Mouse (Mus musculus): ENCODE data around the gene Col16a1. TPM values are rescaled to one million over a fixed set of nuclear protein-coding genes. Genes with fewer than 3 reads are reported as not detected.

Gene Col16a1
- total RNA-seq, 1 experiment = 4.9 TPM

DNA sequence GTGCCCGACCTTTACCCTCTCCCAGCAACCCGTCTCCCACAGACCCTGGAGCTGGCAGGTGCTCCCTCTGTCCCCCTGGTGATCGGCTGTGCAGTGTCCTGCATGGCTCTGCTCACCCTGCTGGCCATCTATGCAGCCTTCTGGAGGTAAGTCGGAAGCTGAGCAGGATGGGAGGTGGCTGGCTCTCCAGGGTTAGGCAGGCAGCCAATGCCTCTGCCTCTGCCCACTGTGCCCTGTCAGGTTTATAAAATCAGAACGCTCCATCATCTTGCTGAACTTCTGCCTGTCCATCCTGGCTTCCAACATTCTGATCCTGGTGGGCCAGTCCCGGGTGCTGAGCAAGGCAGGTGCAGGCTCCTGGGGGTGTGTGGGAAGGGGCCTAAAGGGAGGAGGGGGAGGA lies 35.4 kb upstream of the Col16a1 start:
- DNase-seq (ENCODE audit: low read depth, low spot score) = no peak
- no peak overlapping the region for H3K9ac ChIP-seq (ENCODE audit: insufficient read depth, low read depth, low read length, poor library complexity, severe bottlenecking)
- H3K27ac ChIP-seq (ENCODE audit: insufficient read depth, low read depth, low read length, poor library complexity, severe bottlenecking) = no peak overlapping the region
- H3K36me3 ChIP-seq (ENCODE audit: control insufficient read depth, insufficient read depth, low read length, poor library complexity, severe bottlenecking) = no peaks in the 10 kb centered on the region; the same call in 1 of the 2 replicates
- in situ Hi-C loops (cut with MboI; ENCODE audit: low sequenced_read_pairs in 2 of 2, unreplicated experiment in 2 of 2) = no loop called here
- no peaks in the 10 kb centered on the region for H3K9me3 ChIP-seq (ENCODE audit: control insufficient read depth, insufficient read depth, low read depth, low read length)
- H3K4me1 ChIP-seq (ENCODE audit: control insufficient read depth in 2 of 2, insufficient read depth in 2 of 2, low read length in 2 of 2, poor library complexity in 1 of 2) = peaks cover 0 to 23% of the 10 kb centered on the region in 2 experiments; a peak in 1 of 4 replicates
- TF ChIP-seq CHD2 (IDR thresholded peaks at IDR 0.05; ENCODE audit: low read depth, low read length) (no peak), ZNF384 (IDR thresholded peaks at IDR 0.05; ENCODE audit: low read depth, low read length) (no peak), ZC3H11A (IDR thresholded peaks at IDR 0.05; ENCODE audit: borderline replicate concordance, low read depth, low read length) (no peak), HCFC1 (IDR thresholded peaks at IDR 0.05; ENCODE audit: borderline replicate concordance, insufficient read depth, low read length) (no peak), MAFK (IDR thresholded peaks at IDR 0.05; ENCODE audit: insufficient read depth, low read depth, low read length) (no peak)
- H3K4me3 ChIP-seq (ENCODE audit: insufficient read depth in 1 of 2, low read depth in 1 of 2, low read length in 2 of 2, poor library complexity in 1 of 2, severe bottlenecking in 1 of 2) = no peak overlapping the region

DNA sequence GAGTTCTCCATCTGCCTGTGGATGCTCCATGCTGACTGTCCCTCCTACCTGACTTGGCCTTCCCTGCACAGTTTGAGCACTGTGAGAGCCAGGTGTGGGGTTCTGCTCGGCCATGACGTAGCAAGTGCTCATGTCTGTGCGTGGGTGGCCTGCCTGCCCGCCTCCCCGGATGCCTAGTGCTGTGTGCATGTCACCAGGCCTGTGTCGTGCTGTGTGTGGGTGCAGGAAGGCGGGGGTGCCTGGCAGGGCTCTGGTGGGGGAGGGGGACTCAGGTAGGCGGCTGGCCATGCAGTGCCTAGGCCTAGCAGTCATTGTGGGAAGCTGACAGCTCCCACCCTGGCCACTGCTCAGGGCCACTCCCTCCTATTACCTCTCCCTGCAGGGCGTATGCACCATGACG lies 34.5 kb upstream of the Col16a1 start:
- no peak overlapping the region for H3K27ac ChIP-seq (ENCODE audit: insufficient read depth, low read depth, low read length, poor library complexity, severe bottlenecking)
- no peaks in the 10 kb centered on the region for H3K9me3 ChIP-seq (ENCODE audit: control insufficient read depth, insufficient read depth, low read depth, low read length)
- in situ Hi-C loops (cut with MboI; ENCODE audit: low sequenced_read_pairs in 2 of 2, unreplicated experiment in 2 of 2) = no loop called here
- no peaks in the 10 kb centered on the region; the same call in 1 of the 2 replicates for H3K36me3 ChIP-seq (ENCODE audit: control insufficient read depth, insufficient read depth, low read length, poor library complexity, severe bottlenecking)
- peak overlapping the region in 1 of 2 experiments; percentile 5; a peak in 1 of 4 replicates for H3K4me3 ChIP-seq (ENCODE audit: insufficient read depth in 1 of 2, low read depth in 1 of 2, low read length in 2 of 2, poor library complexity in 1 of 2, severe bottlenecking in 1 of 2)
- H3K4me1 ChIP-seq (ENCODE audit: control insufficient read depth in 2 of 2, insufficient read depth in 2 of 2, low read length in 2 of 2, poor library complexity in 1 of 2) = peaks cover 0 to 15% of the 10 kb centered on the region in 2 experiments; a peak in 1 of 4 replicates
- TF ChIP-seq CHD2 (IDR thresholded peaks at IDR 0.05; ENCODE audit: low read depth, low read length) (no peak), ZNF384 (IDR thresholded peaks at IDR 0.05; ENCODE audit: low read depth, low read length) (no peak), HCFC1 (IDR thresholded peaks at IDR 0.05; ENCODE audit: borderline replicate concordance, insufficient read depth, low read length) (no peak), MAFK (IDR thresholded peaks at IDR 0.05; ENCODE audit: insufficient read depth, low read depth, low read length) (no peak), ZC3H11A (IDR thresholded peaks at IDR 0.05; ENCODE audit: borderline replicate concordance, low read depth, low read length) (no peak)
- H3K9ac ChIP-seq (ENCODE audit: insufficient read depth, low read depth, low read length, poor library complexity, severe bottlenecking) = no peak overlapping the region
- no peak for DNase-seq (ENCODE audit: low read depth, low spot score)

DNA sequence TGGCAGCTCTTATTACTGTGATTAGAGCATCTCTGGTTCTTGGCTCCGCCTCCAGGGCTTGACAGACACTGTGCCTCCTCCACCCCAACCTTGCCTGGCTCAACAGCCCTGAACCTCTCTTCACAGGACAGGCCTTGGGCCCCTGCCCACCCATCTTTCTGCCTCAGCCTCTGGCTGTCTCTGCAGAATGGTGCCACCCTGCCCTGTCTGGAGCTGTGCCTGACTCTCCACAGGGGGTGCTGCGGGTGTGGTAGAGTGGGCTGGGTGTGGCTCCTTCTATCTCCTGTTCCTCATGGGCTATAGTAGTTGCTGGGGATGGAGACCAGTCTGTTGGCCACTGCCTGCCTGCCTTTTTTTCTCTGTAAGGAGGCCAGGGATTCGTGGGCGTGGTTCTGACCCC lies 31.6 kb upstream of the Col16a1 start:
- no peak for TF ChIP-seq CHD2 (IDR thresholded peaks at IDR 0.05; ENCODE audit: low read depth, low read length)
- TF ChIP-seq ZC3H11A (IDR thresholded peaks at IDR 0.05; ENCODE audit: borderline replicate concordance, low read depth, low read length) = no peak
- no peak for TF ChIP-seq ZNF384 (IDR thresholded peaks at IDR 0.05; ENCODE audit: low read depth, low read length)
- TF ChIP-seq HCFC1 (IDR thresholded peaks at IDR 0.05; ENCODE audit: borderline replicate concordance, insufficient read depth, low read length) = no peak
- TF ChIP-seq MAFK (IDR thresholded peaks at IDR 0.05; ENCODE audit: insufficient read depth, low read depth, low read length) = no peak
- Histone ChIP-seq H3K9ac (ENCODE audit: insufficient read depth, low read depth, low read length, poor library complexity, severe bottlenecking) (no peak overlapping the region), H3K36me3 (ENCODE audit: control insufficient read depth, insufficient read depth, low read length, poor library complexity, severe bottlenecking) (peaks cover 1% of the 10 kb centered on the region; the same call in 1 of the 2 replicates), H3K4me3 (ENCODE audit: insufficient read depth in 1 of 2, low read depth in 1 of 2, low read length in 2 of 2, poor library complexity in 1 of 2, severe bottlenecking in 1 of 2) (no peak overlapping the region), H3K9me3 (ENCODE audit: control insufficient read depth, insufficient read depth, low read depth, low read length) (no peaks in the 10 kb centered on the region), H3K27ac (ENCODE audit: insufficient read depth, low read depth, low read length, poor library complexity, severe bottlenecking) (no peak overlapping the region), H3K4me1 (ENCODE audit: control insufficient read depth in 2 of 2, insufficient read depth in 2 of 2, low read length in 2 of 2, poor library complexity in 1 of 2) (peaks cover 0 to 14% of the 10 kb centered on the region in 2 experiments; a peak in 1 of 4 replicates)
- in situ Hi-C loops (cut with MboI; ENCODE audit: low sequenced_read_pairs in 2 of 2, unreplicated experiment in 2 of 2) = no loop called here
- DNase-seq (ENCODE audit: low read depth, low spot score) = no peak

DNA sequence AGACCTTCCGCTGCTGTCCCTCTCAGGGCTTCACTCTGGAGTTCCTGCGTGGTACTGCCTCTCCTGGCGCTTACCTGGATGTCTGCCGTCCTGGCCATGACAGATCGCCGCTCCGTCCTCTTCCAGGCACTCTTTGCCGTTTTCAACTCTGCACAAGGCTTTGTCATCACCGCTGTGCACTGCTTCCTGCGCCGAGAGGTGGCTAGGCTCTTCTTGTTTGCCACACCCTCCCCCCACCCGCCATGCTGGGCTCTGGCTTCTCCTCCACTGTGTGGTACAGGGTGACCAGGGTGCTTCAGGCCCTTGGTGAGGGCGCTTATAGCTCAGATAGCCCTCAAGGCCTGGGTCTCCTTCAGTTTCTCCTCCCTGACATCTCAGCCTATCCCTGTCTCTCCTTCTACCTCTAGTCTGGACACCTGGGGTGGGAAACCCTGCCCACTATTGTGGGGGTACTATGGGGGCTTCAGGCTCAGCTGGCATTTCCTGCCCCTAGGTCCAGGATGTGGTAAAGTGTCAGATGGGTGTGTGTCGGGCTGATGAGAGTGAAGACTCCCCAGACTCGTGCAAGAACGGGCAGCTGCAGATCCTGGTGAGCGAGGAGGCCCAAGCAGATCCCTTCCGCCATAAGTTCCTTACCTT lies 30.5 kb upstream of the Col16a1 start:
- TF ChIP-seq ZC3H11A (IDR thresholded peaks at IDR 0.05; ENCODE audit: borderline replicate concordance, low read depth, low read length) = no peak
- TF ChIP-seq ZNF384 (IDR thresholded peaks at IDR 0.05; ENCODE audit: low read depth, low read length) = no peak
- no peak for TF ChIP-seq CHD2 (IDR thresholded peaks at IDR 0.05; ENCODE audit: low read depth, low read length)
- TF ChIP-seq HCFC1 (IDR thresholded peaks at IDR 0.05; ENCODE audit: borderline replicate concordance, insufficient read depth, low read length) = no peak
- TF ChIP-seq MAFK (IDR thresholded peaks at IDR 0.05; ENCODE audit: insufficient read depth, low read depth, low read length) = no peak
- no peak for DNase-seq (ENCODE audit: low read depth, low spot score)
- Histone ChIP-seq H3K9me3 (ENCODE audit: control insufficient read depth, insufficient read depth, low read depth, low read length) (no peaks in the 10 kb centered on the region), H3K4me1 (ENCODE audit: control insufficient read depth in 2 of 2, insufficient read depth in 2 of 2, low read length in 2 of 2, poor library complexity in 1 of 2) (peaks cover 0 to 14% of the 10 kb centered on the region in 2 experiments; a peak in 1 of 4 replicates), H3K27ac (ENCODE audit: insufficient read depth, low read depth, low read length, poor library complexity, severe bottlenecking) (no peak overlapping the region), H3K9ac (ENCODE audit: insufficient read depth, low read depth, low read length, poor library complexity, severe bottlenecking) (no peak overlapping the region), H3K36me3 (ENCODE audit: control insufficient read depth, insufficient read depth, low read length, poor library complexity, severe bottlenecking) (peaks cover 1% of the 10 kb centered on the region; the same call in 1 of the 2 replicates), H3K4me3 (ENCODE audit: insufficient read depth in 1 of 2, low read depth in 1 of 2, low read length in 2 of 2, poor library complexity in 1 of 2, severe bottlenecking in 1 of 2) (no peak overlapping the region)
- in situ Hi-C loops (cut with MboI; ENCODE audit: low sequenced_read_pairs in 2 of 2, unreplicated experiment in 2 of 2) = no loop called here

Measured in ES-E14 (cell line).